Mouse (Mus musculus) lung, embryonic 14.5 days (tissue): ENCODE measurements around the gene A030005L19Rik. TPM values are rescaled to one million over a fixed set of nuclear protein-coding genes. Genes with fewer than 3 reads are reported as not detected.
A peak's percentile ranks its signal among the peaks of the same experiment; 100 is the strongest.
"Not testable (repeated sequence)": the region's sequence is repeated elsewhere in the genome, so short reads cannot be mapped to it uniquely, and the experiment has no call there.

Source experiments
- ATAC-seq: fragments of 200-750 bp; cut with Nextera tagmentation; 2 replicates; pipeline ENCODE4 v1.8.0; 2017; ENCODE audit warnings: mild to moderate bottlenecking, moderate TSS enrichment, moderate library complexity; ENCODE audit not compliant: insufficient read depth
- DNase-seq: peaks from one replicate; pipeline ENCODE4 v3.0.0-alpha.2; 2015
- H3K27ac ChIP-seq: fragments of 300-500 bp; sonication (generic); 2 replicates; pipeline ENCODE4 v1.5.1; 2014; ENCODE audit warnings: low read depth, mild to moderate bottlenecking, moderate library complexity
- H3K27me3 ChIP-seq: fragments of 300-500 bp; sonication (generic); 2 replicates; pipeline ENCODE4 v1.6.1; 2014; ENCODE audit warnings: low read length, control low read depth; ENCODE audit not compliant: insufficient read depth
- H3K36me3 ChIP-seq: fragments of 300-500 bp; sonication (generic); 2 replicates; pipeline ENCODE4 v1.6.1; 2014; ENCODE audit warnings: control low read depth; ENCODE audit not compliant: insufficient read depth
- H3K4me1 ChIP-seq: fragments of 300-500 bp; sonication (generic); 2 replicates; pipeline ENCODE4 v1.6.1; 2014; ENCODE audit warnings: antibody characterized with exemption, control low read depth; ENCODE audit not compliant: insufficient read depth
- H3K4me2 ChIP-seq: fragments of 300-500 bp; sonication (generic); 2 replicates; pipeline ENCODE4 v1.6.1; 2014; ENCODE audit warnings: mild to moderate bottlenecking
- H3K4me3 ChIP-seq: fragments of 300-500 bp; sonication (generic); 2 replicates; pipeline ENCODE4 v1.5.1; 2014; ENCODE audit warnings: low read depth, low read length
- H3K9ac ChIP-seq: fragments of 300-500 bp; sonication (generic); 2 replicates; pipeline ENCODE4 v1.6.1; 2014
- H3K9me3 ChIP-seq: fragments of 300-500 bp; sonication (generic); 2 replicates; pipeline ENCODE4 v1.6.1; 2016; ENCODE audit warnings: low read depth, low read length, control low read depth
- CTCF ChIP-seq: IDR thresholded peaks from 2 replicates; pipeline ENCODE4 v1.5.1; 2016; ENCODE audit warnings: antibody characterized with exemption, low read depth
- WGBS: fragments of 180-500 bp; shearing (Covaris S2); extraction: QIAGEN DNeasy Blood & Tissue Kit; methylation state at CpG from one replicate; pipeline ENCODE4 v1.1.7; 2014; 5-methylcytosine and 5-hydroxymethylcytosine counted together
- polyA plus RNA-seq: library from polyadenylated mRNA; unstranded; fragments of >200 nt; fragmentation: Nextera tagmentation; extraction: Ambion mirVana; gene quantifications from 2 replicates; pipeline ENCODE4 v1.2.1, GENCODE M21; 2014

A030005L19Rik gene
- polyA plus RNA-seq, 1 experiment from 2014 or later = not detected

GRCm38 (mm10) chr1:82924650-82925049 lies 11.5 kb downstream of the A030005L19Rik start, which contains the start of gene A030014E15Rik:
A030014E15Rik (plus strand) TSS chr1:82924917.
- H3K9ac ChIP-seq = no peak within 1 kb of the TSS
- WGBS = 75% methylated on average over 6 of the region's 6 CpGs
- no peak within 1 kb of the TSS for H3K27ac ChIP-seq
- no peak within 1 kb of the TSS for H3K4me3 ChIP-seq
- H3K9me3 ChIP-seq = no peaks in the 10 kb centered on the region
- H3K4me1 ChIP-seq = no peaks in the 10 kb centered on the region
- ATAC-seq = no peak
- H3K4me2 ChIP-seq = no peak within 1 kb of the TSS
- H3K36me3 ChIP-seq = no peaks in the 10 kb centered on the region
- peak; percentile 53 for DNase-seq
- TF ChIP-seq CTCF = no peak
- no peaks in the 10 kb centered on the region for H3K27me3 ChIP-seq

- H3K9me3 ChIP-seq, H3K4me3 ChIP-seq, H3K9ac ChIP-seq, H3K4me2 ChIP-seq, H3K4me1 ChIP-seq, H3K27ac ChIP-seq, H3K27me3 ChIP-seq, ATAC-seq, H3K36me3 ChIP-seq, DNase-seq: not testable (repeated sequence)
- WGBS = 70% methylated on average over 1 of the region's 3 CpGs
Observed at GRCm38 (mm10) chr1:82930558-82930957, 17.4 kb downstream of the A030005L19Rik start.

DNA sequence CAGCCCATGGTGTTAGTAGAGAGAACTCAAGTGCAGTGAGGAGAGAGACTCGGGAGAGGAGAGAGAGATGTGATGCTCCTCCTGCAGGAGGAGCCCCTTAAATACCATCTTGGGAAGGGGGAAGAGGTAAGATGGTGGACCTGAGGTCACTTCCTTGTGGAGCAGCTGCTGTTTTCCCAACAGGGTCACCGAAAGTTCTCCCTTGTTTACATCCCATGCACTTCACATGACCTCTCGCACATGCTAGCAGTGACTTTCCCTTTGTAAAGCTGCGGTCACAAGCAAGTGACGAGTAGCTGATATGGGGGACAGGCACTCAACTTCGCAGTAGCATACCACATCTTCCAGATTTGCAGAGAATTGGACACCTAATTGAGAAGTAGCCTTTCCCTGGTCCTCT lies 18.2 kb downstream of the A030005L19Rik start, which contains the start of gene Gm6217:
TSS of gene Gm6217 (minus strand) at position 74 of the 400 bp plus-strand sequence.
- no CpG with 5 or more reads among the region's 6 CpGs for WGBS
- H3K9ac ChIP-seq, H3K4me3 ChIP-seq, H3K9me3 ChIP-seq, H3K4me1 ChIP-seq, ATAC-seq, H3K27me3 ChIP-seq, DNase-seq, H3K27ac ChIP-seq, H3K36me3 ChIP-seq, H3K4me2 ChIP-seq: not testable (repeated sequence)

DNA sequence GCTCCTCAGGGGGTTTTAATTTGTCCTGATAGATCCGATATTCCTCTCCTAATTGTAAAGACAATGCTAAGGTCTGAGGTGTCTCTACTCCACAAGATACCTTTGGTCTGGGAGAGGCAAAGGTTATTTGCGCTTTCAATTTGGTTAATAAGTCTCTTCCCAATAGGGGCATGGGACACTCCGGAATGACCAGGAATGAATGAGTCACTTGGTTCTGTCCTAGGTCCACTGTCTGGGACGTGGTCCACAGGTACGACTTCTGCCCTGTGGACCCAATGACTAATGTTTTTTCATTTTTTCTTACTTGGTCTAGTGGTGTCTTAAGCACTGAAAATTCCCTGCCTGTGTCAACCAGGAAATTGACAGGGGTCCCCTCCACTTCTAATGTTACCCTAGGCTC lies 25.5 kb downstream of the A030005L19Rik start:
- WGBS = 92% methylated on average over 5 of the region's 5 CpGs
- Histone ChIP-seq H3K4me2 (no peak overlapping the region), H3K4me1 (no peaks in the 10 kb centered on the region), H3K27me3 (no peaks in the 10 kb centered on the region), H3K27ac (no peak overlapping the region), H3K36me3 (no peaks in the 10 kb centered on the region), H3K9me3 (0 out of 2 replicates have a peak, but pooled peaks cover 3% of the 10 kb centered on the region), H3K9ac (no peak overlapping the region), H3K4me3 (no peak overlapping the region)
- ATAC-seq (no peak), DNase-seq (no peak)
- TF ChIP-seq CTCF = no peak

GRCm38 (mm10) chr1:82942505-82942904 lies 29.4 kb downstream of the A030005L19Rik start:
- H3K36me3 ChIP-seq, H3K4me3 ChIP-seq, H3K9ac ChIP-seq, H3K27ac ChIP-seq, ATAC-seq, H3K27me3 ChIP-seq, H3K4me2 ChIP-seq, H3K4me1 ChIP-seq, H3K9me3 ChIP-seq, DNase-seq: not testable (repeated sequence)
- 70% methylated on average over 2 of the region's 2 CpGs for WGBS

DNA sequence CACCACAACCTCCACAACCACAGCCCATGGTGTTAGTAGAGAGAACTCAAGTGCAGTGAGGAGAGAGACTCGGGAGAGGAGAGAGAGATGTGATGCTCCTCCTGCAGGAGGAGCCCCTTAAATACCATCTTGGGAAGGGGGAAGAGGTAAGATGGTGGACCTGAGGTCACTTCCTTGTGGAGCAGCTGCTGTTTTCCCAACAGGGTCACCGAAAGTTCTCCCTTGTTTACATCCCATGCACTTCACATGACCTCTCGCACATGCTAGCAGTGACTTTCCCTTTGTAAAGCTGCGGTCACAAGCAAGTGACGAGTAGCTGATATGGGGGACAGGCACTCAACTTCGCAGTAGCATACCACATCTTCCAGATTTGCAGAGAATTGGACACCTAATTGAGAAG lies 30.2 kb downstream of the A030005L19Rik start, which contains the start of gene A030003K21Rik:
TSS of gene A030003K21Rik (minus strand) at position 94 of the 400 bp plus-strand sequence.
- H3K4me2 ChIP-seq, H3K9me3 ChIP-seq, DNase-seq, H3K9ac ChIP-seq, ATAC-seq, H3K4me1 ChIP-seq, H3K36me3 ChIP-seq, H3K4me3 ChIP-seq, H3K27ac ChIP-seq, H3K27me3 ChIP-seq: not testable (repeated sequence)
- WGBS = no CpG with 5 or more reads among the region's 6 CpGs

DNA sequence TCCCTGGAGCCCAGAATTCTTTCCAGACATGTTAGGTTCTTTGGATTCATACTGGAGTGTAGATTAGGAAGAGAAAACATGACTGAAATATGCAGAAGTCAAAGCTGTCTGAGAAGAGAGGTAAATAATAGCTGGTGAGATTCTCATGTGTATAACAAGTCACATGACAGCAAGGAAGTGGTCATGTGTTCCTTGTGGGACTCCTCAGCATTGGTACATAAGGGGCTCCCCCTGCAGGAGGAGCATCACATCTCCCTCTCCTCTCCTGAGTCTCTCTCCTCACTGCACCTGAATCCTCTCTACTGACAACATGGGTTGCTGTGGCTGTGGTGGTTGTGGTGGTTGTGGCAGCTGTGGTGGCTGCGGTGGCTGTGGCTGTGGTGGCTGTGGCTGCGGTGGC lies 32.9 kb downstream of the A030005L19Rik start:
- H3K4me2 ChIP-seq, DNase-seq, H3K27me3 ChIP-seq, H3K9me3 ChIP-seq, H3K27ac ChIP-seq, H3K9ac ChIP-seq, H3K4me1 ChIP-seq, H3K36me3 ChIP-seq, ATAC-seq, H3K4me3 ChIP-seq: not testable (repeated sequence)
- 95% methylated on average over 2 of the region's 2 CpGs for WGBS

DNA sequence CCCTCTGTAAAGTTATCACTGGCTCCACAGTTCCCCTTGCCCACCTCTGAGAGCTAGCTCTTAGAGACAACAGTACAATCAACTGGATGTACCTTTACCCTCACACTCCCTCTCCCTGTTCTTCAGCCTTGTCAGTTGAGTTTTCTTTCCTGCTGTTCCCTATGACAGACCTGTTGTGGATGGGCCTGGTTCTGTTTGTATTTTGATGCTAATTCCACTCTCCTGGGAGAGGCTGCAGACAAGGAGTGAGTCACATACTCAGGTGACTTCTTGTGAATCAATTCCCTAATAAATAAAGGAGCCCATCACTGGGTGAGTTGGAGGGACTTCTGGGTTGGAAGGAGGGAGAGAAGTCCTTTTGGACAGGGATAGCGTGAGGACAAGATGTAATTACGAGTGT lies 35.5 kb downstream of the A030005L19Rik start:
- no peaks in the 10 kb centered on the region for H3K36me3 ChIP-seq
- no peak for ATAC-seq
- H3K4me2 ChIP-seq = no peak overlapping the region
- H3K4me3 ChIP-seq = no peak overlapping the region
- H3K9me3 ChIP-seq = no peaks in the 10 kb centered on the region
- WGBS = 86% methylated on average over 2 of the region's 2 CpGs
- no peak for TF ChIP-seq CTCF
- no peaks in the 10 kb centered on the region for H3K4me1 ChIP-seq
- no peaks in the 10 kb centered on the region for H3K27me3 ChIP-seq
- H3K27ac ChIP-seq = no peak overlapping the region
- no peak for DNase-seq
- no peak overlapping the region for H3K9ac ChIP-seq

DNA sequence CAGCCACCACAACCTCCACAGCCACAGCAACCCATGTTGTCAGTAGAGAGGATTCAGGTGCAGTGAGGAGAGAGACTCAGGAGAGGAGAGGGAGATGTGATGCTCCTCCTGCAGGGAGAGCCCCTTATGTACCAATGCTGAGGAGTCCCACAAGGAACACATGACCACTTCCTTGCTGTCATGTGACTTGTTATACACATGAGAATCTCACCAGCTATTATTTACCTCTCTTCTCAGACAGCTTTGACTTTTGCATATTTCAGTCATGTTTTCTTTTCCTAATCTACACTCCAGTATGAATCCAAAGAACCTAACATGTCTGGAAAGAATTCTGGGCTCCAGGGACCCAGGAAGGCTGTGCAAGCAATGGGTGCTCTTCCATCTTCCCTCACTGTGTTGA lies 42.8 kb downstream of the A030005L19Rik start, which contains the start of gene Gm7544:
TSS of gene Gm7544 (minus strand) at position 101 of the 400 bp plus-strand sequence.
- not testable (repeated sequence) for H3K36me3 ChIP-seq, H3K4me1 ChIP-seq, H3K9me3 ChIP-seq, DNase-seq, ATAC-seq, H3K4me2 ChIP-seq, H3K4me3 ChIP-seq, H3K9ac ChIP-seq, H3K27ac ChIP-seq, H3K27me3 ChIP-seq
